Mouse (Mus musculus) embryo, embryonic 10.5 days (tissue): ENCODE results near the gene Lefty1.
A peak's percentile ranks its signal among the peaks of the same experiment; 100 is the strongest.
"Not testable (repeated sequence)": the region's sequence is repeated elsewhere in the genome, so short reads cannot be mapped to it uniquely, and the experiment has no call there.

ENCODE experiments used
- DNase-seq: peaks from one replicate; pipeline ENCODE4 v3.0.0-alpha.2; 2015; ENCODE audit warnings: low spot score

Gene Lefty1

DNA sequence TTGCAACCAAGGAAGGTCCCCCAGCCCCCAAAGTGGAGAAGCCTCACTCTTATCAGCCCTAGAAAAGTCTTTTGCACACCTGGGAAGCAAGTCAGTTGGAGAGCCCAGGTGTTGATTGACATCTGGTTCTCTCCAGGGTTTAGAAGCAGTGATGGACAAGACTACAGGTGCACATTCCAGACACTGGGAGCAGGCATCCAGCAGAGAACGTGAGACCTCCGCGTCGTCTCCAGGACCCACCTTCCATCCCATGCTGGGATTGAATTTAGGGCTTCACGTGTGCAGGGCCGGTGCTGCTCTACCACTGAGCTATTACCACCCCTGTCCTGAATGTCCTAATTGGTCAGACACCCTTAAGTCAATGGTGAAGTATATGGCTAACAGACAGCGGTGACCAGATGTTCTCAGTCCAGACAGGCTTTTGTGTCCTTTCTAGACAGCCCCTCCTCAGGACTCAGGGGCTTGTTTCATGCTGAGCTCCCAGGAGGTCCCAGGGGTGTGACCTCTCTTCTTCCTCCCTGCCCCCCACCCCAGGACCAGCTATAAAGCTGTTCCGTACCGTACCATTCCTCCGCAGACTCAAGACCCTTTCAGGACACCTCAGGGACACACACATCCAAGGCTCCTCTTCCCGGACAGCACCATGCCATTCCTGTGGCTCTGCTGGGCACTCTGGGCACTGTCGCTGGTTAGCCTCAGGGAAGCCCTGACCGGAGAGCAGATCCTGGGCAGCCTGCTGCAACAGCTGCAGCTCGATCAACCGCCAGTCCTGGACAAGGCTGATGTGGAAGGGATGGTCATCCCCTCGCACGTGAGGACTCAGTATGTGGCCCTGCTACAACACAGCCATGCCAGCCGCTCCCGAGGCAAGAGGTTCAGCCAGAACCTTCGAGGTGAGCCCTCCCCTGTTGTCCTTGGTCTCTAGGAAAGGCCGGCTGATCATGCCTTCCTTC, at the start of gene Lefty1:
Lefty1 (plus strand) TSS at position 556 of the 953 bp plus-strand sequence.
- no peak for DNase-seq

DNA sequence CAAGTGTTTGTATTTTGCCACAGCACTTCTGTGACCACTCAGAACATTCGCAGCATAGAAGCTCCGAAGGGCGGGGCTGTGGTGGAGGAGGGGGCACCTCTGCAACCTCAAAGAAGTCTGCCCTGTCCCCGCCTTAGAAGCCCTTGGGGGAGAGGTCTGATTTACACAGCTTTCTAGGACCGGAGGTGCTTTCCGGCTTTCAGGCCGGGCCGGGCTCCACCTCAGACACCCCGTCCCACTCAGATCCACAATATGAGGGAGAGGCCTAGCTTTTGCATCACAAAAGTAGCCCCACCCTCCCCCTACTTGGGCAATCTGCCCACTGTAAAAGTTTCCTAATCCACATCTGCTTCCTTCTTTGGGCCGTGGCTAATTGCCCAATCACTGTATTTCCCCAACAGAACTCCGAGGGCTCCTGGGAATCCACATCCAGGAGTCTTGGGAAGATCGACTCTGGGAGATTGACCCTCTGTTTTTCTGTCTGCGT, 46.2 kb upstream of the Lefty1 start:
- peak; percentile 39 for DNase-seq

DNA sequence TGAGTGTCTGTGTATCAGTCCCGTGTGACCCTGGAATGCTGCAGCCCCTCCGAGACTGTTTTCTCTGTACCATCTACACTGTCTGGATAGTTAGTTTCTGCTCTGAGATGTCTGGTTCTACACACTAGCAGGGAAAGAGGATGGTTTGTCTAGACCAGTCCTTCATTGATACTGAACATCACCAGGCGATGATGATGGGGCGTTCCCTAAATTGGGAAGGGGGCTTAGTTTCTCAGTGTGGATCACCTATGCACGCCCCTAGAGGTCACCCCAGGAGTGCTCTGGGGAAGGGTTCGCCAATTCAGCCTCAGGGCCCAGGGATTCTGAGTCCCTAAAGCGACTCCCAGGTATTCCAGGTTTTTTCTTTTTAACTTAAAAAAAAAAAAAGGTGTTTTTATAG, 45.6 kb upstream of the Lefty1 start:
- DNase-seq, result no peak

DNA sequence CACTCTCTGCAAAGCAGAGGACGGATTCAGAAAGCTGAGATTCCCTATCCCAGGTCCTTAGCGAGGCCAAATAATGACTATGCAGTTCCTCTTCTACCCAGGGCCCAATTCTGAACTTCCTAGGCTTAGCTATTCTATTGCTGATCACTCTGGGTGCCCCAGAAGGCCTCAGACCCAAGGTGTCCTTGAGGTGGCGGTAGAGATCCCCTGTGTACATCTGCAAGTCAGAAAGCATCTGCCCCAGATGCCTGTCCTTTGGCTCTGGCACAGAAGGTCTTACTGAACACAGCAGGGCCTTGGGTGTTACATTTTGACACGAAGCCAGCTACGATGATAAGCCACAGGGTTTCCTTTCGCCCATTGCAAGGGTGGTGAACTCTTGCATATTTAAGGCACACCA, 45.0 kb upstream of the Lefty1 start:
- DNase-seq, result peak; percentile 35

DNA sequence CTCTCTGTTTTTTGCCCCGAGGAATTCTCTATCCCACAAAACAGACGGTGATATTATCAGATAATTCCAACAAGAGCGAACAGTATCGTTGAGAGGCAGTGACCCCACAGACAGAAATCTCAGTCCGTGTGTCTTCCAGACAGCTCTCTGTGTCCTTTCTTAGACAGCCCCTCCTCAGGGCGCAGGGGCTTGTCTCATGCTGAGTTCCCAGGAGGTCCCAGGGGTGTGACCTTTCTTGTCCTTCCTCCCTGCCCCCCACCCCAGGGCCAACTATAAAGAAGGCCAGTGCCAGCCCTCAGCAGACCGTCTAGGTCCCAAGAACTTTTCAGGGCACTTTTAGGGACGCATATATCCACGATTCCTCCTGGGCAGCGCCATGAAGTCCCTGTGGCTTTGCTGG, 42.0 kb upstream of the Lefty1 start, which contains the start of gene Lefty2:
Lefty2 (plus strand) TSS at position 301 of the 400 bp plus-strand sequence.
- DNase-seq, result no peak

DNA sequence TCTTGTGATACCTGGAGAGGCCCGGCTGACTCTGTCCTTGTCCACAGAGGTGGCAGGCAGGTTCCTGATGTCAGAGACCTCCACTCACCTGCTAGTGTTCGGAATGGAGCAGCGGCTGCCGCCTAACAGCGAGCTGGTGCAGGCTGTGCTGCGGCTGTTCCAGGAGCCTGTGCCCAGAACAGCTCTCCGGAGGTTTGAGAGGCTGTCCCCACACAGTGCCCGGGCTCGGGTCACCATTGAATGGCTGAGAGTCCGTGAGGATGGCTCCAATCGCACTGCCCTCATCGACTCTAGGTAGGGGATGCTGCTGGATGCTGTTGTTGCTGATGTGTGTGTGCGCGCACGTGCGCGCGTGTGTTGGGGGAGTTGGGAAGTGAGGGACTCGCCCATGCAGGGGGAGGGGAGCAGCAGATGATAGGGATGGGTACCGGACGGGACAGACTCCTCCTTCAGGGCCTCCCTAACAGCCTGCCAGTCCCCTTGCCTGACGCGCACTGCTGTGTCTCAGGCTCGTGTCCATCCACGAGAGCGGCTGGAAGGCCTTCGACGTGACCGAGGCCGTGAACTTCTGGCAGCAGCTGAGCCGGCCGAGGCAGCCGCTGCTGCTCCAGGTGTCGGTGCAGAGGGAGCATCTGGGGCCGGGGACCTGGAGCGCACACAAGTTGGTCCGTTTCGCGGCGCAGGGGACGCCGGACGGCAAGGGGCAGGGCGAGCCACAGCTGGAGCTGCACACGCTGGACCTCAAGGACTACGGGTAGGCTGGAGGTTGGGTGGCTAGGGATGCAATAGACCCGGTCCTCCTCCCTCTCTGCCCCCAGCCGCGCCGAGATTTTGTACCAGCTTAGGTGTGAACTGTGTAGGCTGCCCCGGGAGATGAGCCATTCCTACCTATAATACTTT, 40.5 kb upstream of the Lefty1 start:
- DNase-seq, result not testable (repeated sequence)

DNA sequence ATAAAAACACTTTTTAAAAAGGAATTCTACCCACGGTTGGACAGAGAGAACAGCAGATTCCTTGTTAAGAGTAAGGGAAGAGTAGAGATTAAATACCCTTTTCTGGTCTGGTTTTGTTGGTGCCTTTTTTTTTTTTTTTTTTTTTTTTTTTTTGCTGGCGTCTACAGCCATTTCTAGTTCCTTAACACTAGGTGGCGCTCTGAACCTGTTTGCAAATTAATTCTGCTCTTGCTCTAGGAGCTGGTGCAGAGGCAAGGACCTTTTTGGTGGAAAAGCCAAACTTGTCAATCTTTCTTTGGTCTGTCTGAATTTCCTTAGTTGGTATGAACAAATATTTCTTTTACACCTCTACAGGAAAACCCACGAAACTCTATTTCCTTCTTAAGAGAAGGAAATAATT, 33.7 kb upstream of the Lefty1 start:
- DNase-seq, result peak; percentile 84

DNA sequence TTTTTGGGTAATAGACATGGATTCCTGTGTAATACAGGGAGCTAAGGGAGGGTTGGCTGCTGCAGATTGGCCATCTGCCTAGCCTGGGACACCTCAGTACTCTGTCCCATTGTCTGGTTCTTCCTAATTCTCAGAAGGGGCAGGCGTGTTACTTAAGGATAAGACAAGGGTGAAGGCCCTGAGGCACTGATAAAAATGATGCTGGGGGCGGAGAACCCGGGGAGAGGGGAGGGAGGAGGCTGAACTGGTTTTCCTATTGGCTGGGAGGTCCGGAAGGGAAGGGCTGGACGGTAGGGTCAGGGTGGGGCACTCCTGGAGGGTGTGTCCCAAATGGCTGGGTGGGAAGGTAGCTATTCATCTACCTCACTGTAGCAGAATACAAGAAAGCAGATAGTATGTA, 31.9 kb upstream of the Lefty1 start:
- DNase-seq, result no peak

DNA sequence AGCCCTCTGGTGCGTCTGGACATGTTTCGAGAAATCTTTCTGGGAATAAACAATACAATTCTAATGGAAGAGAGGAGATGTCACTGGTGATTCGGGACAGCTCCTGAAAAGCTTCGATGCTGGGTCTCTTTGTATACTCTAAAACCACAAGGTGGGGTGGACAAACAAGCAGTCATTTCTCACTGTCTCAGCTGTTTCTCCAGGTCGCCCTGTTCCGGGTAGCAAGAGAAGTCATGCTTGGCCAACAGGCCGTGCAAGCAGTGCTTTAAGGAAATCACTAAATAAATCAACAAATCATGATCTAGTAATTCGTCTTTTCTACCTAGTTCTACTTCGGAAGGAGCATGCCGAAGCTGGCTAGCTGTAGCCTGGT, 31.2 kb upstream of the Lefty1 start:
- DNase-seq, result no peak

DNA sequence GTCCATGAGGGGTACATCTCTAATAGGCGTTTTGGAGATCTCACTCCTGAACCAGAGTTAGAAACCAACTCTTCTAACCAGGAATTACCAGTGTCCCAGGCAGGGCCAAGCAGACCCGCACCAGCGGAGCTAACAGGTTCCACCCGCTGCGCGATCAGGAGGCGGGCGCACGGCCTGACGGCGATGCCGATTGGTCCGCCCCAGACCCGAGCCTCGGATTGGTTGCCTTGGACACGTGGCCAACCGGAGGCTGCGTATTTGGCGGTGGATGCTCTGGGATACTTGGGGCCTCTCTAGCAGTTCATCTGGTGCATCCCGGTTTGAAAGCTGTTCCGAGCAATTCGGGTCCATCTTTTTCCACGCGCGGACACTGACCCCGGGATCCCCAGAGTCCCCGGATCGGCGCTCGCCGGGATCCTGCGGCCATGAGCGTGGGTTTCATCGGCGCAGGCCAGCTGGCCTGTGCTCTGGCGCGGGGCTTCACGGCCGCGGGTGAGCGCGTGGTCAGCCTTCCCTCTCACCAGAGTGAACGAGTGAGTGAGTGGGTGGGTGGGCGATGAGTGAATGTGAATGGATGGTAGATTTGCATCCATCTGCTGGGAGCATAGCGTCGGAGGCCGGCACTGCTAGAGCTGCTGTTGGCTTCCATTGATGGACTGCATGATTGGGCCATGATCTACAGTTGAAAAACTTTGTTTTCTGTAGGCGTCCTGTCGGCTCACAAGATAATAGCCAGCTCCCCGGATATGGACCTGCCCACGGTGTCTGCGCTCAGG, 30.6 kb upstream of the Lefty1 start, which contains the start of gene Pycr2:
Pycr2 (plus strand) TSS at position 255 of the 776 bp plus-strand sequence.
- DNase-seq, result peak; percentile 97

DNA sequence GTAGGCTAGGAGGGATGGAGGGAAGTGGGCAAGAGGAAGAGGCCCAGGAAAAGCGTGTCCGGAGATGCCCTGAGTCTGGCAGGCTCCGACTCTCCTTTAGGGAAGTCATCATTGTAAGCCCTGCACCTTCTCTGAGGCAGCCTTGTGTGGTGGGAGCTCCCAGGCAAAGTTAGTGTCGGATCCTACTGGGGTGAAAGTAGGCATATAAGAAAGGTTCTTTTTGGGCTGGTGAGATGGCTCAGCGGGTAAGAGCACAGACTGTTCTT, 30.1 kb upstream of the Lefty1 start:
- peak; percentile 31 for DNase-seq

DNA sequence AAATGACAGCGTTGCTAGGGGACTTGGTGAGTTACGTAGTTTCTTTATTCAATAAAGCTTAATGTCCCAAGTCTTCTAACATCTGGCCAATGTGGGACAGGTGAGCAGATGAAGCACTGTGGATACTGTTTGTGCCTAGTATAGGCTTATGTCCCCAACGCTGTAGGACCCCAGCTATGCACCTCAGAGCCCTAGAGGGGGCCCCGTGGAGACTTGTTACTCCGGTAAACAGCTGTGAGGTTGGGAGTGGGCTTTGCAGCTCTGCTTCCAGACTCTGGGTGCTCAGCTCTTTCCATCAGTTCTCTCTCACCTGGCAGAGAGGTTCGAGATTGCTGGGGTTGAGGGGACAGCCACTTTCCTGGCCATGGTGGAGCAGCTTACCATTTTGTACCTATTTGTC, 29.5 kb upstream of the Lefty1 start:
- no peak for DNase-seq

DNA sequence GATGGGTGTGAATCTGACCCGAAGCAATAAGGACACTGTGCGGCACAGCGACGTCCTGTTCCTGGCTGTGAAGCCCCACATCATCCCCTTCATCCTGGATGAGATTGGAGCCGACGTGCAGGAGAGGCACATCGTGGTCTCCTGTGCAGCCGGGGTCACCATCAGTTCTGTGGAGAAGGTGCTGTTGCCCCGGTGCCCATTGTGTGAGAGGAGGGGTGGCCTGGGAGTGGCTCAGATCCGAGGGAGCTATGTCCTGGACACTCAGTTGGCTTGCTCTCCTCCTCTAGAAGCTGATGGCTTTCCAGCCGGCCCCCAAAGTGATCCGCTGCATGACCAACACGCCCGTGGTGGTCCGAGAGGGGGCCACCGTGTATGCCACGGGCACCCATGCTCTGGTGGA, 28.9 kb upstream of the Lefty1 start:
- DNase-seq, result no peak

DNA sequence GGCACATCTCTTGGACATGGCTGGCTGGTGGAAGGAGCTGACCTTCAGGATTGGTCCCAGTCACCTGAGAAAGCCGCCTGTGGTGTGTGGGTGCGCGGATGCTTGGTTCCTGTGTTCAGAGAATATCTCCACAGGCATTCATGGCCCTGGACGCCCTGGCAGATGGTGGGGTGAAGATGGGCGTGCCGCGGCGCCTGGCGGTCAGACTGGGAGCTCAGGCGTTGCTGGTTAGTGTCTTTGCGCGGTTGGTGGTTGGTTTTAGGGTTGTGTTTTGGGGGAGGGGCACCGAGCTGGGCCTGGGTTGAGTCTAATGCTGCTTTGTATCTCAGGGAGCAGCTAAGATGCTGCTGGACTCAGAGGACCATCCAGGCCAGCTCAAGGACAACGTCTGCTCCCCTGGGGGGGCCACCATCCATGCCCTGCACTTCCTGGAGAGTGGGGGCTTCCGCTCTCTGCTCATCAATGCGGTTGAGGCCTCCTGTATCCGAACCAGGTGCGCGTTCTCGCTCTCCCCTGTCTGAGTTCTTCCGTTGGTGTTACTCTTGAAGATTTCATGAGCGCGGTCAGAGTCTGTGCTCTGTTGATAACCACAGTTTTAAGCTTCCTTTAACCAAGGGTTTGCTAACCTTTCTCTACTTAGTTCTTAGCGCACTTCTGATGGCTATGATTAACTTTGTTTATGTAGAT, 28.2 kb upstream of the Lefty1 start:
- DNase-seq, result no peak

DNA sequence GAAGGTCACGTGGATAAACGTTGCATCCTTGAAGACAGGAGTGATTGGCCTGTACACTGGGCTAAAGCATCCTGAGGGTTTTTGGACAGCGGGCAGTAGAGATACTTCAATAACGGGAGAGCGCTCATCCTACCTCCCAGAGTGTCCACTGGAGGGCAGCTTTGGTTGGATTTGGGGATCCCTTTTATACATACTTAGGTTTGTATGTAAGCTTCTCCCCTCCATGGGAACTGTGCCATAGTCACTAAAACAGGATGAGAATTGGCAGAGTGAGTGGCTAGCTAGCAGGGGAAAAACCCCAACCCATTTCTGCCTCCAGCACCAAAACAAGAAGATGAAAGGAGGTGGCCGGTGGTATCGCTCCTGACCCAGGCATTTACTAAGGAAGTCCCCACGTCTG, 23.7 kb upstream of the Lefty1 start:
- DNase-seq, result no peak

DNA sequence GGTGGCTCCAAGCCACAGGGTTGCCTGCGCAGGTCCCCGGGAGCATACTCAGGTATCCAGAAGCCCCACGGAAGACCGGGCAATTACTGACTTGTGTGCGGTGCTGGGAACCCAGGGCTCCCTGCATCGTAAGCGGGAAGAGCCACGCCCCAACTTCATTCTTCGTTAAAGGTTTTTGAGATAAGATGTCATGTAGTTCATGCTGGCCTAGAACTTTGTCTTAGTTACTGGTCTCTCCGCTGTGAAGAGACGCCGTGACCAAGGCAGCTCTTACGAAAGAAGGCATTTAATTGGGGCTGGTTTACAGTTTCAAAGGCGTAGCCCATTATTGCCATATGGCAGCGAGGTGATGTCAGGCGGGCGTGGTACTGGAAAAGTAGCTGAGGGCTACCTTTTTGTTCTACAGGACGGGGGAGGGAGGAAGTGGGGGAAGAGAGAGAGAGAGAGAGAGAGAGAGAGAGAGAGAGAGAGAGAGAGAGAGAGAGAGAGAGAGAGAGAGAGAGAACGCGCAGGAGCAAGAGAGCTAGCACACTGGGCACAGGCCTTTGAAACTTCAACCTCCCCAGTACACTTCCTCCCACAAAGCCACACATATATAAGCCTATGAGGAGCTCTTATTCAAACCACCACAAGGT, 23.1 kb upstream of the Lefty1 start:
- DNase-seq, result no peak

DNA sequence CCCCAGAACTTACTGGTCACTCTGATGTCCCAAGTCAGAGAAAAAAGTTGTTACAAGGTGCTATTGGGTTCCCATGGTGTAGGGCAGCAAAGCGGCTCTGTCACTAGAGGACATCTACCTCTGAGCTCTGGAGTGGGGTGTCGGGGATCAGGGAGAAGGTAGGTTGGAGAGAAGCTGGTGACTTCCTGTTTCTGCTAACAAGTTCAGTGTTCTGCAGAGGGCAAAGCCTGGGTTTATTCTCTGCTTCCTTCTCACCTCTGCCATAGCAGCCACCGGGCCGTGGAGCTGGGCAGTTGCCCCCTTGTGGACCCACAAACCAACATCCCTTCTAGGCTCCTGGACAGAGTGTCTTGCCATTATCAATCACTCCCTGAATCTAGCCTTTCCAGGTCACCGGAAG, 22.0 kb upstream of the Lefty1 start:
- DNase-seq, result no peak

DNA sequence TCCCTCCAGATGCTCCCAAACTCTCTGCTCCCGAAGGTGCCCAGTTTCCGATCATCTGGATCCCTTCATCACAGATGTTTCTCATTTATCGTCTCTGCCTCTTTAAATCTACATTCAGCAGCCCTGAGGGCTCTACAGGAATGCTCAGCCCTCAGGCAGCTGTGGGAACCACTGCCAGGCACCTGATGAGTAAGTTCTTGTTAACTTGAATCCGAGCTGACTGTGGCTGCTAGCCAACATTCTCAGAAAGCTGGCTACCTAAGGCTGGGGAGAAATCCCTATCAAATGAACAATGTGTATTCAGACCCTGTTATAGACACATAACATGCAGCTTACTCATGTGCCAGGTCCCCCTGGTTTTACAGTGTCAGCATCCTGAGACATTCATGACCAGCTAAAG, 21.0 kb upstream of the Lefty1 start:
- DNase-seq, result no peak

DNA sequence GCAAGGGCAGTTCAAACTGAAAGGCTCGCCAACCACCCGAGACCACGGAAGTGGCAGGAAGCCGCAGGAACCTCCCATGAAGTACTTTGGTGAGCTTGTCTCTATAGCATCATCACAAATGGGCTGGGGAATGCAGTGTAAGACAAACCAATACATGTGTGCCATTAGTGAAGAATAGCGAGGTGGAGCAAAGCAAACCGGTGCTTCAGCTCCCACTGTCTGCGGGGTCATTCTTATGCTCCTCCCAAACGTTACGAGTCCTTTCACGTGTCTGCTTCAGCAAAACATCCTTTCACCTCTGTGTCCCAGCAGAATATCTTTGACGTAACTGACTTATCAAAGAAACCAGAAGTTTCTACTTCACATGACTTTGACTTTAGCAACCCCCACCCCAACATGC, 18.4 kb upstream of the Lefty1 start:
- no peak for DNase-seq

DNA sequence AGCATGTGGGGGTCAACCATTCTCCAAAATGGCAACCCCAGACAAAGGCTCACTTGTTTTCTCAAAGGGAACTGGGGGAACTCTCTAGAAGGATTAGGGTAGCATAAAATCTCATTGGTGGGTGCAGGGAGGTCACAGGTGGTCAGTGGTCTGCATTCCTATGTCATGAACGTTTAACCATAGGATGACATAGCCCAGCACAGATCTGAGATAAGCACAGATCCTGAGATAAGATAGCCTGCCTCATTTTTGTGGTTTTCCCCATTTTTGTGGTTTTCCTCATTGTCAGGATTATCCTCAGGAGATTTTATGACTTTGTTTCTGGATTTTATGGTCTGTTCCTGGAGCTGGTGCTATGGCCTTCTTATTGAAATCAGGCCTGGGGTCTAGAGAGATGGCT, 17.8 kb upstream of the Lefty1 start:
- no peak for DNase-seq

DNA sequence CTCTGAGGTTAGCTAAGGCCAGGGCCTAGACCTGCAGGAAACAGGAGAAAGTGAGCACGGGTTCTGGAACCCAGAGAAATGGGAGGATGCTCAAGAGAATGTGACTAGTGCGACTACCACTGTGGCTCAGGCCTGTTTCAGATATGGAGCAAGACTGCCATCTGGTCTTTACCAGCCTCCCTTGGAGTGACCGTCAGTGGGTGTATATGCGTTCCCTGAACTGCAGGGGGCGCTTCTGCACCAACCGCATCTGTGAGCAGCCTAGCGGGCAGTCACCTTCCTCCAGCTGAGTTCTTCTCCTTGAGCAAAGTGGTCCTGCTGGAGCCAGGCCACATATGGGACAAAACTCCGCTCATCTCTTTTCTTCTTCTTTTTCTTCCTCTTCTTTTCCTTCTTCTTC, 15.1 kb upstream of the Lefty1 start:
- peak; percentile 65 for DNase-seq
